Mouse (Mus musculus): ENCODE data around the gene Grifin. TPM values are rescaled to one million over a fixed set of nuclear protein-coding genes. Genes with fewer than 3 reads are reported as not detected.

Grifin gene
- polyA plus RNA-seq, 1 experiment from 2014 or later: not detected

DNA sequence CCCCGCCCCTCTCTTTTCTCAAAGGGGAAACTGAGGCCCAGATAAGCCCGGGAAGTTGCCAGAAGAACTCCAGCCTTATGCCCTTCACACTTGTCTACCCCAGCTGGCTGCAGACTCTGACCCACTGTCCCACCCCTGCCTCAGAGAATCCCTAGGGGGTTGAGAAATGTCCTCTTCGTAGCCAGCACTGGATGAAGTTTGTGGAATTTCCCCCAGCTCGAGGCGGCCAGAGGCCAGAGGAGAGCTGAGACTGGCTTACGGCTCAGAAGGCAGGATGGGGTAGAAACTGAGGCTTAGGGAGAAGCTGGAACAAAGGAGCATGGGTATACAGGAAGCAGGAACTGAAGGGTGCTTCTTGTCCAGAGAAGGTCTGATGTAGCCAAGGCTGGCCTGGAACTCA, 7.7 kb upstream of the Grifin start:
- H3K27ac ChIP-seq: no peak overlapping the region
- H3K4me3 ChIP-seq (ENCODE audit: inconsistent target): no peak overlapping the region
- no peaks in the 10 kb centered on the region for H3K36me3 ChIP-seq (ENCODE audit: inconsistent target)
- H3K79me2 ChIP-seq (ENCODE audit: inconsistent target): no peaks in the 10 kb centered on the region
- WGBS (ENCODE audit: missing documents): 89% methylated on average over 6 of the region's 6 CpGs

DNA sequence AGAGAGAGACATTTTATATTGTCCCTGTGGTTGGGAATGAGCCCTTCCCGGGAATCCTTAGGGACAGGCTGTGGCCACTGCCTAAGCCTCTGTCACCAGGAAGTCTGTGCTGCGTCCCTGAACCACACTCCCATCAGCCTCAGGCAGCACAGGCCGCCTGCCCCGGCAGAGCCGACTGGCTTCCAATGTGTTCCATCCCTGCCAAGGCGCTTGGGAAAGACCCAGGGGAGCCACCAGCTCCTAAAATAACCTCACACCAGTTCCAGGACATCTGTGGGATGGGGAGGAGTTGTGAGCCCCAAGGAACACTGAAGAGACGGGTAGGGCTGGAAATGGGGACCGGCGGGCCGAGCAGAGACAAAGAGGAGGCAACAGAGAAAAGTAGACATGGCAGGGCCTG, 6.8 kb upstream of the Grifin start:
- WGBS (ENCODE audit: missing documents): 90% methylated on average over 10 of the region's 10 CpGs
- Histone ChIP-seq H3K4me3 (ENCODE audit: inconsistent target) (no peak overlapping the region), H3K27ac (no peak overlapping the region), H3K79me2 (ENCODE audit: inconsistent target) (no peaks in the 10 kb centered on the region), H3K36me3 (ENCODE audit: inconsistent target) (no peaks in the 10 kb centered on the region)

DNA sequence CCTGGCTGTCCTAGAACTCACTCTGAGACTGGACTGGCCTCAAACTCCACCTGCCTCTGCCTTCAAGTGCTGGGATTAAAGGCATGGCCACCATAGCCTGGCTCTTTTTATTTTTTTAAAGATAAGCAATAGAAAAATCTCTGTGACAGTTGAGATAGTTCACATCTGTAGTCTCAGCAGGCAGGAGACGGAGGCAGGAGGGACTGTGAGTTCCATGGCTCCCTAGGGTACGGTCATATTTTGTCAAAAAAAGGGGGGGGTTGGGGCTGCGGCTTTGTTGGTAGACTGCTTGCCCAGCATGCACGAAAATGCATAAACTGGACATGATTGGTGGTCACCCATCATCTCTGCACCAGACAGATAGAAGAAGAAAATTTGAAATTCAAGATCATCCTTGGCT, 6.3 kb upstream of the Grifin start:
- H3K27ac ChIP-seq: no peak overlapping the region
- H3K36me3 ChIP-seq (ENCODE audit: inconsistent target): no peaks in the 10 kb centered on the region
- no peak overlapping the region for H3K4me3 ChIP-seq (ENCODE audit: inconsistent target)
- H3K79me2 ChIP-seq (ENCODE audit: inconsistent target): no peaks in the 10 kb centered on the region
- WGBS (ENCODE audit: missing documents): 90% methylated on average over 4 of the region's 4 CpGs

DNA sequence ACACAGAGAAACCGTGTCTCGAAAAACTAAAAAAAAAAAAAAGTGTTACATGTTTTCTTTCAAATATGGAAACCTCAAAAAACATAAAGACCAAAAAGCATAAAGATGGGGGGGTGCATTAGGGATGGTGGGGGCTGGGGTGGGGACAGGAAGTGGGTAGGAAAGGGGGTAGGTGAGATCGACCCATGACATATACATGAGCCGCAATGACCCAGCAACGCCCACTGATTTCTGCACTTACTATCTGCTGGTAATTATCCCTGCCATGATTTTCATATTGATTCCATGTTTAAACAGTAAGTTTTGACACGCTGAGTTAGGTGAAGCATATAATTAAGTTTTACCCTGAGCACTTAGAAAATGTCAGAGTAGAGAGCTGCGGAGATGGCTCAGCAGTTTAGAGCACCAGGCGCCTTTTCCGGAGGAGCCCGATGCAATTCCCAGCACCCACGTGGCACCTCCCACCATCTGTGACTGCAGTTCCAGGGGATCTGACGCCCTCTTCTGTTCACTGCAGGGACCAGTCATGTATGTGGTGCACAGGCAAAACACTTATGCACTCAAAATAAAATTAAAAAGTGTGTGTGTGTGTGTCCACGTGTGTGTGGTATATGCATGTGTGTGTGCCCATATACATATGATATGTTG, 5.5 kb upstream of the Grifin start:
- 87% methylated on average over 11 of the region's 13 CpGs for WGBS (ENCODE audit: missing documents)

DNA sequence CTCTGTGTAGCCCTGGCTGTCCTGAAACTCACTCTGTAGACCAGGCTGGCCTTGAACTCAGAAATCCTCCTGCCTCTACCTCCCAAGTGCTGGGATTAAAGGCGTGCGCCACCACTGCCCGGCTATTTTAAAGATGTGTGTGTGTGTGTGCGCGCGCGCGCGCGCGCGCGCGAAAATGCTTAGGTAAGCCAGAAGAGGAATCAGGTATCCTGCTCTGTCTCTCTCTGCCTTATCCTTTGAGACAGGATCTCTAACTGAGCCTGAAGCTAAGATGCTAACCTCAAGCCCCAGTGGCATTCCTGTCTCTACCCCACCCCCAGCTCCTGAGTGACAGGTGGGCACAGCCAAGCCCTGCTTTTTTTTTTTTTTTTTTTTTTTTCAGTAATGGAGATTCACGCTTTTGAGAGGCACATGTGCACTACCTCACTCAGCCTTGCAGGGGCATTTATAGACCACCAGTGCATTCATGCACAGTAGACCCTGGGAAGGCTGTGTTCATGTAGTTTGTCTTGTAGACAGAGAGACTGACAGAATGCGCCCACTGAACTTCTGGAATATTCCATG, 4.2 kb upstream of the Grifin start:
- H3K79me2 ChIP-seq (ENCODE audit: inconsistent target): no peaks in the 10 kb centered on the region
- 85% methylated on average over 12 of the region's 16 CpGs for WGBS (ENCODE audit: missing documents)
- no peak overlapping the region for H3K27ac ChIP-seq
- H3K36me3 ChIP-seq (ENCODE audit: inconsistent target): no peaks in the 10 kb centered on the region
- H3K4me3 ChIP-seq (ENCODE audit: inconsistent target): no peak overlapping the region

More for the DNA sequence above, 5.5 kb upstream of the Grifin start:
- Histone ChIP-seq H3K4me3 (ENCODE audit: inconsistent target) (no peak overlapping the region), H3K79me2 (ENCODE audit: inconsistent target) (no peaks in the 10 kb centered on the region), H3K27ac (no peak overlapping the region), H3K36me3 (ENCODE audit: inconsistent target) (no peaks in the 10 kb centered on the region)

DNA sequence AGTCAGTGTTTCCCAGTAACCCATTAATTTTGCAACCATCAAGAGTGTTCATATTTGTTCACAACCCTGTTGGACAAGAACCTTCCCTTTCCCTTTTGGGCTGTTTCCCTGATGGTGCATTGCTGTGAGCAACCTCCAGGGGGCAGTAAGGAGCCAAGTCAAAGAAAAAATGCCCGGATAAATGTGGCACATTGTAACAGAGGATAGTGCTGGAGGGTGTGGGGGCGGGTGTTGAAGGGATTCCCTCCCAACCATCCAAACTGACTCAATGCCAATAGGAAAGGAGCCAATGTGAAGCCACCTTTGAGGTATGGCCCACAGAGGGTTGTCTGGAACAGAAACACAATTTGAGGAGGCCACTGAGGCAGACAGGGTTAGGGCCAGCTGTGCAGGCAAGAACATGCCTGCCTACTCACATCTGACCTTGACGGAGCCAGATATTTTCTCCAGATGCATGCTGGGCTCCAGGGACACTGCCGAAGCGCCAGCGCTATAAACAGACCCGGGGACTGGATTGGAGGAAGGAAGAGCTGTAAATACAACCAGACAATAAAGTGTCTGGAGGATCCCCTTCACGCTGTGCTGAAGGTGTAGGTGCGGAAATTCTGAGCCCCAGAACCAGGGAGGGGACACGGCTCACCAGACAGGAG, 3.6 kb upstream of the Grifin start:
- Histone ChIP-seq H3K36me3 (ENCODE audit: inconsistent target) (no peaks in the 10 kb centered on the region), H3K79me2 (ENCODE audit: inconsistent target) (no peaks in the 10 kb centered on the region), H3K27ac (no peak overlapping the region), H3K4me3 (ENCODE audit: inconsistent target) (no peak overlapping the region)
- WGBS (ENCODE audit: missing documents): 46% methylated on average over 7 of the region's 10 CpGs

DNA sequence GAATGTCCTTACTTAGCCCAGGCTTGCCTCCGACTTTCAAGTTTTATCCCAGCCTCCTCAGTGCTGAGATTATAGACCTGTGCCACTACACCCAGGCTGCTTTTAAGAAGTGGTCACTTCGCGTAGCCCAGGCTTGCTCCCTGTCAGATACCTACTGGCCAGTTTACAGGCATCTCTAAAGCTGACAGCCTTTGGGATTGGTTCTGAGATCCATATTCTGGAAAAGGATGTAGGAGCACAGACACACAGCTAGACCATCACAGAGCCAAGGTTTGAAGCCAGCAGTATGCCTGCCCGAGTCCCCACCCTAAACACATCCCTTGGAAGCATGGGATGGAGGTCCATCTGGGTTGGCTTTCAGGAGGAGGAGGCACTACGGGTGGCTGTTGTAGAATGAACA, 2.9 kb upstream of the Grifin start:
- Histone ChIP-seq H3K79me2 (ENCODE audit: inconsistent target) (no peaks in the 10 kb centered on the region), H3K36me3 (ENCODE audit: inconsistent target) (no peaks in the 10 kb centered on the region), H3K4me3 (ENCODE audit: inconsistent target) (no peak overlapping the region), H3K27ac (no peak overlapping the region)
- WGBS (ENCODE audit: missing documents): 80% methylated on average over 5 of the region's 5 CpGs

DNA sequence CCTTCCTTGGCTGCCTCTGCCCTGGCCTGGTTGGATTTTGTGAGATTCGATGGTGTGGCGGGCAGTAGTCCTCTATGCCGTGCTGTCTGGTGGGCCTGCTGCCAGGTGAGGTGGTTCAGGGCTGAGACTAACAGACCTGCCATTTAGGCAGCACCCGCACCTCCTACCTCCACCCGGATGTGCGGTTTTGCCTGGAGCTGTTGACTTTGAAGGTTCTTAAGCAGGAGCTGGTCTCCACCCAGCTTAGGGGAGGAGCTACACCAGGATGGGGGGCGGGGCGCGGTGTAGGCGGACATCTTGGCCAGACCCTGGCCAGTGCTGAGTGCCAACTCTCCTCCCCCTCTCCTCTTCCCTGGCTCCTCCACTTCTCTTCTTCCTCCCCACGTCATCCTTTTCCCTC, 2.5 kb upstream of the Grifin start:
- H3K79me2 ChIP-seq (ENCODE audit: inconsistent target): no peaks in the 10 kb centered on the region
- H3K27ac ChIP-seq: no peak overlapping the region
- no peaks in the 10 kb centered on the region for H3K36me3 ChIP-seq (ENCODE audit: inconsistent target)
- H3K4me3 ChIP-seq (ENCODE audit: inconsistent target): no peak overlapping the region
- WGBS (ENCODE audit: missing documents): 26% methylated on average over 8 of the region's 11 CpGs

DNA sequence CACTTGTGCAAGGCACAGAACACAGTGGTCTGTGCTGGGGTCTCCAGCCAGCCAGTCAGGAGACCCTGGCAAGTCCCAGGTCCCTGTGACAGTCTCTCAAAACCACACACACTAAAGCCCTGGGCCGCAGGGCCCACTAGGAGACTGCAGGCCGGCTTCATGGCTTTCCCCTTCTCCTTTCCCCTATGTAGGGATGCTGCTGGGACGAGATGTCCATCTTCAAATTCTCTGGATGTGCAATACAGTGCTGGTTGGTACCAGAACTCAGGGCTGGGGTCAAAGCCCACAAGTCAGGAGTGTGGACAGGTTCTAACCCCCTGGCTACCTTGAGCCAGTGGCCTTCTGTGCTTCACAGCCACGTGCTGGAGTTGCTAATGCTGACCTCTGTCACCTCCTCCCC, 1.4 kb upstream of the Grifin start:
- Histone ChIP-seq H3K27ac (no peak overlapping the region), H3K4me3 (ENCODE audit: inconsistent target) (no peak overlapping the region), H3K79me2 (ENCODE audit: inconsistent target) (no peaks in the 10 kb centered on the region), H3K36me3 (ENCODE audit: inconsistent target) (no peaks in the 10 kb centered on the region)
- WGBS (ENCODE audit: missing documents): 87% methylated on average over 4 of the region's 4 CpGs

DNA sequence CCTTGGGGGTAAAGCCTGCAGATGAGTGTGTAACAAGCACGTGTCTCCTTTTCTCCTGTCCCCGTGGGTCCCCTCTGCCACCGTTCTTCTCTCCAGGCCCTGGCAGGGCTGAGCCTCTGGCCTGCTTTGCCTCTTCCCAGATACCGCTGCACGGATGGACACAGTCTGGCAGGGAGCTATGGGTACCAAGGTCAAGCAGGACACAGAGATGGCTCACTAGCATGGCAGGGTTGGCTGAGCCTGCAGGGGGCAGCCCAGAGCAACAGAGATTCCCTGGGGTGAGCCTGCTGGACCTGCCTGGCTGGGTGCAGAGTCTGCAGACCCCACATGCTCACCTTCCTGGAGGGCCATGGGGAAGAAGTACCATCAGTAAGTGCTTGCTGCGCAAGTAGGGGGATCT, 985 bp upstream of the Grifin start:
- 76% methylated on average over 6 of the region's 6 CpGs for WGBS (ENCODE audit: missing documents)
- no peak overlapping the region for H3K27ac ChIP-seq
- H3K4me3 ChIP-seq (ENCODE audit: inconsistent target): no peak overlapping the region

DNA sequence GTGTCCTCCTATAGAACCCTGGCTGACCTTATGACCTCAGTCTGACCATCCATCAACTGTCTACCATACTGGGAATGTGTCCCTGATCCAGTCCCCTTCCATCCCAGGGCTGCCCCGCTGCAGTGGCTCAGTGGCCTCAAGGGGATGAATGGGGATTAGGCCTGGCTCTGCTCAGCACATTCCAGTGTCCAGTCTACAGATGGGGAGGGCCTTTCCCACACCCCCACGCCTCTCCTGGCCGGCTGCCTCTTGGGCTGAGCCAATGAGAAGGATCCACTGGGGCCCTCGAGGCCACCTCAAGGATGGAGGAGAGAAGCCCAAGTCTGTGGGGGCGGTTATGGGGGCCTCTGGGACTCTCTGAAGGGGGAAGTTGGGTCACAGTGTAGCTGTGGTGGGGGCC, 580 bp upstream of the Grifin start:
- no peak overlapping the region for H3K27ac ChIP-seq
- 71% methylated on average over 5 of the region's 5 CpGs for WGBS (ENCODE audit: missing documents)
- H3K79me2 ChIP-seq (ENCODE audit: inconsistent target): no peaks in the 10 kb centered on the region
- H3K36me3 ChIP-seq (ENCODE audit: inconsistent target): no peaks in the 10 kb centered on the region
- no peak overlapping the region for H3K4me3 ChIP-seq (ENCODE audit: inconsistent target)

More for the DNA sequence above, 985 bp upstream of the Grifin start:
- Histone ChIP-seq H3K79me2 (ENCODE audit: inconsistent target) (no peaks in the 10 kb centered on the region), H3K36me3 (ENCODE audit: inconsistent target) (no peaks in the 10 kb centered on the region)

DNA sequence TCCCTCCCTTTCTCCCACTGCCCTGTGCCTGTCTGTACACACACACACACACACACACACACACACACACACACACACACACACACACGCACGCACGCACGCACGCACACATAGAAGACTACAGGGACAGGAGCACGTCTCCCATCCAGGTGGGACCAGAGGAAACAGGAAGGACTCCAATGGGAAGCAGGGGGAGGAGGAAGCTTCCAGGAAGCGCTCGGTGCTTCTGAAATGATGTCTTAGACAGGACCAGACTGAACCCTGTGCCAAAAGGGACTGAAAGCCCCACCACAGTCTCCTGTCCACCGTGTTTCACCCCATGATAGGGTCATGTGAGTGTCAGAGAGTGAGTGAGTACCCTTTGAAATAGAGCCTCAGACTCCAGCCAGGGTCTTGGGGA, 2.3 kb downstream of the Grifin start:
- H3K27ac ChIP-seq: no peak overlapping the region
- H3K79me2 ChIP-seq (ENCODE audit: inconsistent target): no peaks in the 10 kb centered on the region
- no peak overlapping the region for H3K4me3 ChIP-seq (ENCODE audit: inconsistent target)
- no peaks in the 10 kb centered on the region for H3K36me3 ChIP-seq (ENCODE audit: inconsistent target)
- WGBS (ENCODE audit: missing documents): 70% methylated on average over 3 of the region's 9 CpGs

DNA sequence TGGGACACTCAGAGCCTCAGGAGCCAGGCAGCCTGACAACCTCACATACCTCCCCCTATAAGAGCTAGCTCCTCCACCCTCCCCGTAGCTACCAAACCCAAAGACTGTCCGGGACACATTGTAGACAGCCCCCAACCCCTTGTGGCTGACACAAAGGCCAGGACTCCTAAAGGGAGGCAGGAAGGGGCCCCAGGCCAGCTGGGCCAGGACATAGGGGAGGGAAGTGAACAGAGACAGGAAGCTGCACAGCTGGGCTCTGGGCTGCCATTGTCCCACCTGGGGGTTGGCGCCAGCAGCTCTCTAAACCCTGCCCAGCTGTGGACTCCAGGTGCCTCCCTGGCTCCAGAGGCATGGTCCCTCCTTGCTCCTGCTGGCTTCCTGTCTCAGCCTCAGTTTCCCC, 8.0 kb downstream of the Grifin start:
- 56% methylated on average over 3 of the region's 3 CpGs for WGBS (ENCODE audit: missing documents)

DNA sequence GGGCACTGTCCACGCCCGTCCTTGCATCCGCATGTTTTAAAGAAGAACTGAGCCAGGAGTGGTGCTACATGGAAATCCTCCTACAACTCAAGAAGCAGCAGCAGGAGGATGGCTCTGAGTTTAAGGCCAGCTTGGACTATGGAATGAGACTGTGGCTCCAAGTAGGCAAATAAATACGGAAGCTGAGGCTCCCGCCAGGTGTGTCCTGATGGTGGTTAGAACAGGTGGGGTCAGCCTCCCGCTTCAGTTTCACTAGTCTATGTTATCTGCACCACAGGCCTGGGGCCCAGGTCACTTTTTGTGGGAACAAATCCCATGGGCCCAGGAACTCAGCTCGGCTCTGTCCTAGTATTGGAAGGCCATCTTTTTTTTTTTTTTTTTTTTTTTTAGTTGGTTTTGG, 11.2 kb downstream of the Grifin start:
- Histone ChIP-seq H3K27ac (no peak overlapping the region), H3K79me2 (ENCODE audit: inconsistent target) (no peaks in the 10 kb centered on the region), H3K36me3 (ENCODE audit: inconsistent target) (no peaks in the 10 kb centered on the region), H3K4me3 (ENCODE audit: inconsistent target) (no peak overlapping the region)
- 93% methylated on average over 7 of the region's 7 CpGs for WGBS (ENCODE audit: missing documents)

More for the DNA sequence above, 8.0 kb downstream of the Grifin start:
- Histone ChIP-seq H3K27ac (no peak overlapping the region), H3K36me3 (ENCODE audit: inconsistent target) (no peaks in the 10 kb centered on the region), H3K79me2 (ENCODE audit: inconsistent target) (no peaks in the 10 kb centered on the region), H3K4me3 (ENCODE audit: inconsistent target) (no peak overlapping the region)

DNA sequence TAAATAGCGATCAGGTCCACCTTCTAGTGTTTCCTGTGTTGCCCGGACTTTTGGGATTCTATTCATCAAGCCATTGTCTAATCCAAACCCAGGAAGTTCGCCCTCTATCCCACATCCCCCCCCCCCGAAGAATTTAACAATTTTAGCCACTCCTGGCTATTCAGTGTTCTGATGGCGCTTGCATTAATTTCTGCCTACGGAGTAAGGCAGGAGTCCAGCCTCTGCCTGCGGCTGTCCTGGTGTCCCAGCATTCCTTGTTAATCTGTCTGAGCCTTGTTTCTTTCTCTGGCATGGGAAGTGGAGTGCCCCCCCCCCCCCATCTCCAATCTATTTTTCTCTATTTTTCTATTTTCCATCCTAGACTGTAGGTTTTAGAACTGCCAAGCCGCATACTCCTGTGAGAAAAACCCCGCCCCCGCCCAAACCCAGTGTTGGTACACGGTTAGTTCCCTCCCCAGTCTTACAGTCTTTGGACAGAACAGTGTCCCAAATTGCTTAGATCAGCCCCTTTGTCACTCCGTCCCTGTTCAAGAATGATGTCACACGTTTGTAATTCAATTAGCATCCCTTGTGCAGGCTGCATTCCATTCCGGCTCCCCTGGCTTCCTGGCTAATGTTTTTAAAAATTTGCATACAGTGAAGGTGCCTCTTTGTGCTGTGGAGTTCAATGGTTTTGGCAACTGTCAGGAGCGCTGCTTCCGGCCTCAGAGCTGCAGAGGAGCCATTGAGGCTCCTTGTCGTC, 15.4 kb downstream of the Grifin start:
- Histone ChIP-seq H3K79me2 (ENCODE audit: inconsistent target) (no peaks in the 10 kb centered on the region), H3K27ac (no peak overlapping the region), H3K4me3 (ENCODE audit: inconsistent target) (no peak overlapping the region), H3K36me3 (ENCODE audit: inconsistent target) (no peaks in the 10 kb centered on the region)
- WGBS (ENCODE audit: missing documents): 70% methylated on average over 17 of the region's 17 CpGs

Measured in macrophage (primary cell).